Mouse (Mus musculus): ENCODE results near the gene Prkcz. TPM values are rescaled to one million over a fixed set of nuclear protein-coding genes. Genes with fewer than 3 reads are reported as not detected.
"Not testable (repeated sequence)": the region's sequence is repeated elsewhere in the genome, so short reads cannot be mapped to it uniquely, and the experiment has no call there.

Prkcz gene
- polyA plus RNA-seq, 1 experiment: 17.3 TPM

GRCm38 (mm10) chr4:155359560-155360464, 1.3 kb downstream of the Prkcz start:
- DNase-seq (ENCODE audit: low spot score): no peak

- no peak for DNase-seq (ENCODE audit: low spot score)
Observed at GRCm38 (mm10) chr4:155357601-155358000, 3.6 kb downstream of the Prkcz start.

DNA sequence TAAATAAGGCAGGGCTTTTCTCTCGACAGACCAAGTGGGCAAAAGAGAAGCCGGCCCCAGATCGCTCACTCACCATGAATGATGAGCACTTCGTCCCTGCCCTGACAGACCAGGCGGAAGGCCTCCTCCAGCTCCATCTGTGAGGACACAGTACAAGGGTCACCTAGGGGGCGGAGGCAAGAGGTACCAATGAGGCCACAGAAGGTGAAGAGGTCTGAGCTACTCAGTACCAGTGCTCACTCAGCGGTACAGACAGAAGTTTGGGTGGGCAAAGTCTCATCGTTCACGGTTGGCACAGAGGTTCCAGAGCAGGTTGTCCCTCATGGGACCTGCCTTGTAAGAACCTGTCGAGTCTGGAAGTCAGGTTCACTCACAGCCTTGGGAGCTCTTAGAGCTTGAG, 4.8 kb downstream of the Prkcz start:
- no peak for DNase-seq (ENCODE audit: low spot score)

- DNase-seq (ENCODE audit: low spot score): no peak
Observed at GRCm38 (mm10) chr4:155354546-155354945, 6.6 kb downstream of the Prkcz start.

DNA sequence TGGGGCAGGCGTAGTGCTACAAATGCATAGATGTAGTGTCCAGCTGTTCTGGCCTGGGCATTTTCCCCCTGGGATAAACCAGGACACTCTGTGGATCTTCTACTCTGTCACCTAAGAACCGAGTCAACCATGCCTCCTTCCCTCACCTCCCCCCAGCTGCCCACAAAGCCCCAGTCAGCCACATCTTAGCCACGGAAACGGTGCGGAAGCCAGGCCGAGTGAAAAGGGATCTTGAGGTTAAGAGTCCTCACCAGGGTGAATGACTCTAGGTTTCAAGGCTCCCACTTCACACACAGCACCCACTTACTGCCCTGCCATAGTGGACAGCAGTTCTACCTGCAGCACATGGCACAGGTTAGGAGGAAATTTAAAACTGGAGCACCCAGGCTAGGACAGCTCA, 7.1 kb downstream of the Prkcz start:
- no peak for DNase-seq (ENCODE audit: low spot score)

DNA sequence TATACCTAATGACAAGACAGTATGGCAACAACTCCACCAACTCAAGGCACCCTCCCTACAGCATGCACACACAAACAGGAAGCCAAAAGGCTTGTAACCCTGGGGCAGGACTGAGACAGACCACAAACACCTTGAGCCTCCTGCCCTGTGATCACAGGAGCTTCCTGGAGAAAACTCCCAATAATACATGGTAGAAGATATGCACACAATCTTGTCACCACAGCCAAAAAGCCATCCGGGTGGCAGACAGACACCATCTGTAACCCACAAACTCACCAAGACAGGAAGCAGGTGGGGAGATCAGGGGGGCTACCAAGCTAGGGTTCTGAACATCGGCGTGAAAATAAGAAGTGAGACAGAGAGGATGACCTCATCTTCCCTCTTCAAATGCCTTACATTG, 8.6 kb downstream of the Prkcz start:
- DNase-seq (ENCODE audit: low spot score): no peak

GRCm38 (mm10) chr4:155346350-155346749, 14.8 kb downstream of the Prkcz start:
- no peak for DNase-seq (ENCODE audit: low spot score)

DNA sequence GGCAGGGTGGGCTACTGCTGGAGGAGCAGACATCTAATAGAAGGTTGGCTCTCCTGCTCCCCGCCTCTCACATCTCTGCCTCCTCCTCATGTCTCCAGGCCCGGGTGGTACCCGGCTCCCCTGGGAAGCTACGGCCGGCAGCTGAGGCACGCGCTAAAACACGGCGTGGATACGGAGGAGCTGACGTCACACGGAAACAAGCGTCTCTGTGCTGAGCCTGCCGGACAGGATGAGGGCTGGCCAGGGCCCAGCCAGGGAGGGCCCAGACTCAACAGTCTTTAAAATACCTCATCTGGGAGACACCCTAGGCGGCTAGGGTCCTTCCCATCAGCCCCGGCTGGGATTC, 15.6 kb downstream of the Prkcz start:
- no peak for DNase-seq (ENCODE audit: low spot score)

DNA sequence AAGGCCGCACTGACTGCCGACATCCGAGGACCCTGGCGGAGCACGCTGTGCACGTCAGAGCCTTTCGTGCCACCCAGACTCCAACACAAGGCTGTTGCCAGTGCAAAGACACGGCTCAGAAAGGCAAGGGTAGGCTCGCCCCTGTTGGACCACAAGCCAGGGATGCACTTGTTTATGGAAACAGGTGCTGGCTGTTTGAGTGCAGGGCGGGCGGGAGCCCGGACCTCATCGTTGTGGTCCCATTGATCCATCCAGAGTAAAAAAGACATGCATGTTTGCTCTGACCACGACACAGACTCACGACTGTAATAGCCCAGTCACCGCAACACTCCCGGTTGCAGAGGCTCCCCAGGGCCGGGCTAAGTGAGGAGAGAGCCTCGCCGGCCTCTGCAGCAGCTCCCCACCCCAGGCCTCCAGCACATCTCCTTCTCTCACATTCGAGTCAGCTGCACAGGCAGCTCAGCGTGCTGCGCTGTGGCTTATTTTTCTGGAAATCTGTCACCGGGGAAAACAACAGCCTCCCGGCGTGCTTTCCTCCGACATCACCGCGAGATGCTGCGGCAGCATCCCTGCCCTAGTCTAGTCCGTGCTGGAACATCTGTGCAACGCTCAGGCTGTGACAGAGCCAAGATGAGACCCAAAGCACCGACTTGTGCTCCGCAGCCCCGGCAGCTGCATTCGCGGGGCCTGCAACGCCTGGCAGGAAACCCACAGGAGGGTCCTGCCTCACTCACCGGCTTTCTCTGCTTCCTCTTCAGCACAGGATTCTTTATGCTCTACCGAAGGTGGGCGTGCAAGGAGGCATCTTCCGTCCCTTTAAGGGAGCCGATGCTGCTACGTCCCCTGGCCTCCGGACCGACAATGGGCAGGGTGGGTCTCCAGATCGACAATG, 16.2 kb downstream of the Prkcz start:
- DNase-seq (ENCODE audit: low spot score): no peak

DNA sequence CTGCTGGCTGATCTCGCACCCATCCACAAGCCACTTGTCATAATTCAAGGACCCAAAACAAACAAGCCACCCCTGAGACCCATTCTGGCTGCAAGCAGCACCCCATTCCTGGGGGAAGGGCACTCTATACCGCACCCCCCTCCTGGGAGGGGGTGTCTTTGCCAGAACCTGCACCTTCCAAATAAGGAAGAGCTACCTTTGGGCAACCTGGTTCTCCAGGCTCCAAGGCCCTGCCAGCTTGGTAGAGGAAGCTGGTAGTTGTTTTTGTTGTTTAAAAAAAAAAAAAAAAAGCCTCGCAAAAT, 16.9 kb downstream of the Prkcz start:
- no peak for DNase-seq (ENCODE audit: low spot score)

DNA sequence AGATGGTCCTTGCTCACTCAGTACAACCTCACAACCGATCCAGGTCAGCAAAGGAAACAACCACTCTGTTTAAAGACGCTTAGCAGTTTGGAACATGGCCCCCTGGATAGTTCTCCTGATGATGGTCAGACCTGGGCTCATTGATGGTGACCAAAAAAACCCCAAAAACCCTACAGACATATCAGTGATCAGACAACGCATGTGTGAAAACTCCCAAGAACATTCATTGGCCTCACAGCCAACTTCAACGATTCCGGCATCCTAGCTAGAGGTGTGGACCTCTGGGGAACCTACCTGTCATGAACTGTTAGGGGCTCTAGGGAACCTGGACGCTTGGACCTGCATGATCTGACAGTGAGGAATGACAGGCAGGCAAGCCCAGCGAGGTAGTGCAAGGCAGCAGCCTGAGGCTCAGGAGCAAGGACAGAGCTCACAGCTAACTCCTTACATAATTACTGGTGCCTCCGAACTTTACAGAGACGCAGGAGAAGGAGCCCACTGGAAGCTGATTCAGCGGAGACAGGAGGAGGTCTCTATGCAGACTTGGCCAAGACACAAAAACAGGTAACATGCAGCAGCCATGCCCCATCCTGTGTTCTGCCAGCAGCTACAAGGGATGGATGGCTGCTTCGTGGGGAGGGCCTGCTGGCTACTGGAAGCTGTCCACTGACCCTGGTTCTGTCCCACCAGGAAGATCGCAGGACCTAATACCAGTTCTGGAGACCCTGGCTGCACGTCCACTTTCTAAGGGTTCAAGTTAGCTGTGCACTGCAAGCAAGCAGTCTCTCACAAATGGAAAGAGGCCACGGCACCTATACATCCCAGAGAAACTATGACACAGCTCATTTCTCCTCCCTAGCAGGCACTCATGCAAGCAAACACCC, 17.5 kb downstream of the Prkcz start:
- no peak for DNase-seq (ENCODE audit: low spot score)

DNA sequence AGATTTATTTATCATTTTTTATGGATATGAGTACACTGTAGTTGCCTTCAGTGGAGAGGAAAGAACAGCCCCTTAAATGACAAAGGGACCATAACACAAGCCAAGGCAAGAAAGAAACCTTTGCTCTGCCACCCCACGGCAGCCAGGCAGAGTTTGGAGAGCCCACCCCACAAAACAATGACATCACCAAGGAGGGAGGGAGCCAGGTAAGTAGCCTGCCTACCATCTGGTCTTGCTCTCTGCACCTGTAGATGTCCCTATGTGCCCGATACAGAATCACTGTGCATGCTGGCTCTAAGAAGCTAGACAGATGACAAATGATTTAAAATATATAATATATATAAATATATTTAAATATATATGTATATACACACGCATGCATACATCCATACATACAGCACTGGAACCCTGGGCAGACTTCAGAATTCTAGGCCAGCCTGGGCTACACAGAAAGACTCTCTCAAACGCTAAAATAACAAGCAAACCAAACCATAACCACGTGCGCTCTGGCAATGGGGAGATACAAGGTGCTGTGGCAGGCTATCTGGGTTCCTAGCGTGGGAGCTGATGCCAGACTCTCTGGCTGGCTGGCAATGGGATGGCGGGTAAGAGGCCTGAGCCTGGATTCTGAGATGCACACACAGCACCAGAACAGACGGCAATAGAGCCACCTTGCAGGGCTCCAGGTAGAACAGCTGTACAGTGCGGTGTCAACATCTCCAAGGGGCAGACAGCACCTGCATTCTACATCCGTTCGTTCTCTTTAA, 24.7 kb downstream of the Prkcz start:
- DNase-seq (ENCODE audit: low spot score): no peak

GRCm38 (mm10) chr4:155332253-155332652, 28.9 kb downstream of the Prkcz start:
- DNase-seq (ENCODE audit: low spot score): no peak

DNA sequence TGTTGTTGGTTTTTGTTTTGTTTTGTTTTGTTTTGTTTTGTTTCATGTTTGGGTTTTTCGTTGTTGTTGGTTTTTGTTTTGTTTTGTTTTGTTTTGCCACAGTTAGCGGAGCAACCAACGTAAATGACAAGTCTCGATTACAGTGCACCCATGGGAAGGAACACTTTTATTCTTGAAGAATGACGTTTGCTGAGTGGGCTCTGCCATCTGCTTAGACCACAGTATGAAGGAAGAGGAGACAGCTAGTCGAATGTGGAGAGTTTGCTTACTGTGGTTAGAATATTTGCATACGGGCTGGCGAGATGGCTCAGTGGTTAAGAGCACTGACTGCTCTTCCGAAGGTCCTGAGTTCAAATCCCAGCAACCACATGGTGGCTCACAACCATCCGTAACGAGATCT, 32.8 kb downstream of the Prkcz start:
- not testable (repeated sequence) for DNase-seq (ENCODE audit: low spot score)

DNA sequence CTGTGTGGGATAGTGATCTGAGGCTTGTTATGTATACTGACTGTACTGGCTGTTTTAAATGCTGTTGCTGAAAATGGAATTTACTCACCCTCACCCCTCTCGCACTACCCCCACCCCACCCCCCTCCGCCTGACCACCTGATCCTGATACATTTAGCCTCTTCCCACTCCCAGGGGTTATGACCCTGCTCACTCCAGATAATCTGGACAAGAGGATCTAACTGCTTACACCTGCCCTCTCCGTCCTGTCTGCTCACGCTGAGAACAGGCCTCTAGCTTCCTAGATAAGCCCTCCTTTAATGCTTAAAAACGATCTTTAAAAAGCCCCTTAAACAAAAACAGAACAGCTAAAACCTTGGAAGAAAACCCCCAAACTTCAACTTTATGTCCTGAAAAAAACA, 35.4 kb downstream of the Prkcz start:
- no peak for DNase-seq (ENCODE audit: low spot score)

GRCm38 (mm10) chr4:155324511-155324910, 36.6 kb downstream of the Prkcz start:
- DNase-seq (ENCODE audit: low spot score): no peak

- DNase-seq (ENCODE audit: low spot score): no peak
Observed at GRCm38 (mm10) chr4:155323081-155323795, 37.9 kb downstream of the Prkcz start.

GRCm38 (mm10) chr4:155320281-155321244, 40.6 kb downstream of the Prkcz start:
- no peak for DNase-seq (ENCODE audit: low spot score)

DNA sequence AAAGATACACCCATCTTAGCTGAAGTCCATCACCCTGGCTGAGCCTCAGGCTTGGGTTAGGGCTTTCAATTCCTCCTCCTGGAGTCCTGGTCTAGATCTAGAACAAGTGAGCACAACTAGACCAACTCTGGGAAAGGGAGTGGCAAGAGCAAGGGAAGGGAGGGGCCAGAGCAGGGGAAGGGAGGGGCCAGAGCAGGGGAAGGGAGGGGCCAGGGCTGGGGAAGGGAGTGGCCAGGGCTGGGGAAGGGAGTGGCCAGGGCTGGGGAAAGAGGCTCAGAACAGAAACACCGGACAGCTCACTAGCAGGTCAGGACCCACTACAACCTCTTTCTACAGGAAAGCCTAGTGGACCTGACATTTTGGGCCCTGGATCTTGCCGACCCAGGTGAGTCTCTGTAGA, 42.9 kb downstream of the Prkcz start:
- DNase-seq (ENCODE audit: low spot score): no peak

All from urinary bladder, adult 2 months (tissue).